Mouse (Mus musculus) E14TG2a.4 (cell line): ENCODE results near the gene Rfx8.

Experiments used
- CTCF ChIP-seq: conservative IDR thresholded peaks from 2 replicates; pipeline ENCODE4 v1.5.1; 2014; ENCODE audit warnings: low read length
- NANOG ChIP-seq: IDR thresholded peaks from 2 replicates; pipeline ENCODE4 v1.6.1; 2014; ENCODE audit warnings: borderline replicate concordance, low read length, mixed read lengths

DNA sequence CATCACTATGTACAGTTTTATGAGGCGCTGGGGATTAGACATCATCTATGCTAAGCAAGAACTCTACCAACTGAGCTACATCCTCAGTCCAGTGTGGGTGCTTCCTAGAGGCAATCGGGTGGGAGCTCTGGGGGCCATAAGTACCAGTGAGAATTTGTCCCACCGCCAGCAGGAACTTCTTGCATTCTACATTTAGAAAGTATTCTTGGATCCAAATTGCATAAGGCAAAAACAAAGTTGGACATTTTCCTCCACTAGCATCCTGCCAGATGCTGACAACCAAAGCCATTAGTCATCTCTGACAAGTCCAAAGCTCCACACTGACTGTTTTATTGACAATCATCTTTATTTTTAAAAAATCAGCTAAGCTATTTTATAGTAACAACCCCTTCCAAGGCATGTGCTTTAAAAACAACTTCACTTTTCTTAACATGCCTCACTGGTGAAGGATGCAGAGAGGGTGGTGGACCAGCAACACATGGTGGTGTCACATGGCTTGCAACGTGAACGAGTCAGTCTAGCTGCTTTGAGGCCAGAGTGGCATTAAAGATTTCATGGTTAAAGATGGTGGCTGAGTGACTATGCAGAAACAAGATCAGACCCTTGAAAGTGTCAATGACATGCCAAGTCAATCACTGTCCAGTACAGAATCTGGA, 44.4 kb downstream of the Rfx8 start:
- TF ChIP-seq CTCF (no peak), NANOG (no peak)
